Mouse (Mus musculus) naive thymus-derived CD4-positive, alpha-beta T cell, adult 2 months (primary cell): Measurements from ENCODE around the gene Nde1.

ENCODE experiments used
- DNase-seq: peaks from one replicate; pipeline ENCODE4 v3.0.0-alpha.2; 2011; ENCODE audit warnings: low read depth

Nde1 gene

GRCm38 (mm10) chr16:14163731-14164130 lies 656 bp downstream of the Nde1 start:
- DNase-seq = no peak

GRCm38 (mm10) chr16:14166490-14166889 lies 3.4 kb downstream of the Nde1 start:
- no peak for DNase-seq

GRCm38 (mm10) chr16:14169706-14170105 lies 6.6 kb downstream of the Nde1 start:
- DNase-seq = no peak

GRCm38 (mm10) chr16:14178041-14178440 lies 15.0 kb downstream of the Nde1 start:
- DNase-seq = no peak

- DNase-seq = no peak
Observed at GRCm38 (mm10) chr16:14180163-14180733, 17.2 kb downstream of the Nde1 start.

GRCm38 (mm10) chr16:14182360-14182759 lies 19.3 kb downstream of the Nde1 start:
- no peak for DNase-seq

GRCm38 (mm10) chr16:14183856-14184255 lies 20.8 kb downstream of the Nde1 start:
- DNase-seq = no peak

GRCm38 (mm10) chr16:14185516-14185915 lies 22.4 kb downstream of the Nde1 start:
- no peak for DNase-seq

GRCm38 (mm10) chr16:14194164-14194950 lies 31.3 kb downstream of the Nde1 start:
- DNase-seq = no peak

GRCm38 (mm10) chr16:14195427-14195826 lies 32.4 kb downstream of the Nde1 start:
- DNase-seq = peak; percentile 71

- DNase-seq = no peak
Observed at GRCm38 (mm10) chr16:14198798-14199197, 35.7 kb downstream of the Nde1 start.

- DNase-seq = no peak
Observed at GRCm38 (mm10) chr16:14215156-14215555, 52.1 kb downstream of the Nde1 start.

GRCm38 (mm10) chr16:14237100-14237723 lies 74.1 kb downstream of the Nde1 start:
- peak; percentile 70 for DNase-seq

- no peak for DNase-seq
Observed at GRCm38 (mm10) chr16:14242059-14242458, 79.0 kb downstream of the Nde1 start.
